Mouse (Mus musculus) liver, postnatal 0 days (tissue): ENCODE measurements around the gene Zbtb48.

Experiments used
- CTCF ChIP-seq: sonication (generic); IDR thresholded peaks from 2 replicates; pipeline ENCODE4 v1.5.1; 2016; ENCODE audit warnings: antibody characterized with exemption, low read depth
- EP300 ChIP-seq: IDR thresholded peaks from 2 replicates; pipeline ENCODE4 v1.6.1; 2016; ENCODE audit warnings: antibody characterized with exemption, low read depth, mild to moderate bottlenecking

GRCm38 (mm10) chr4:152010091-152010706 lies 17.3 kb downstream of the Zbtb48 start:
- TF ChIP-seq EP300 (no peak; the same call in 1 of the 2 replicates), CTCF (no peak)
